Mouse (Mus musculus) G1E (cell line): Measurements from ENCODE around the gene Coro1b. TPM values are rescaled to one million over a fixed set of nuclear protein-coding genes. Genes with fewer than 3 reads are reported as not detected.

Experiments
- ATAC-seq: 2 replicates; pipeline ENCODE4 v1.8.0; 2016; ENCODE audit warnings: mild to moderate bottlenecking; ENCODE audit not compliant: insufficient number of reproducible peaks, poor library complexity, low FRiP score, severe bottlenecking; ENCODE audit errors: extremely low read depth
- DNase-seq: peaks from one replicate; pipeline ENCODE4 v3.0.0; 2012; ENCODE audit warnings: low spot score
- H3K27me3 ChIP-seq: 2 replicates; pipeline ENCODE4 v1.6.1; 2012; ENCODE audit warnings: mild to moderate bottlenecking, low read length, inconsistent platforms; ENCODE audit not compliant: insufficient read depth
- H3K36me3 ChIP-seq: replicated peaks from 2 replicates; pipeline ENCODE3; 2012; ENCODE audit warnings: mild to moderate bottlenecking, inconsistent platforms
- H3K4me1 ChIP-seq: 2 replicates; pipeline ENCODE4 v1.6.1; 2012; ENCODE audit warnings: low read depth, low read length, inconsistent platforms, mixed read lengths; ENCODE audit not compliant: insufficient read depth
- H3K4me3 ChIP-seq: 2 replicates; pipeline ENCODE4 v1.5.1; 2012; ENCODE audit warnings: low read depth, mild to moderate bottlenecking, inconsistent platforms, low read length, moderate library complexity, mixed read lengths
- H3K9me3 ChIP-seq: replicated peaks from 2 replicates; pipeline ENCODE4 v1.6.1; 2012; ENCODE audit warnings: inconsistent platforms
- CTCF ChIP-seq: IDR thresholded peaks from 2 replicates; pipeline ENCODE4 v1.5.1; 2012; ENCODE audit warnings: low read depth, low read length, inconsistent platforms, mixed read lengths
- GATA1 ChIP-seq: IDR thresholded peaks from 2 replicates; pipeline ENCODE4 v1.6.1; 2012; ENCODE audit warnings: borderline replicate concordance, low read length, inconsistent platforms, mixed read lengths
- GATA2 ChIP-seq: IDR thresholded peaks from 2 replicates; pipeline ENCODE4 v1.6.1; 2012; ENCODE audit warnings: low read depth, low read length, inconsistent platforms, borderline replicate concordance
- POLR2AphosphoS5 ChIP-seq: IDR thresholded peaks from 2 replicates; pipeline ENCODE4 v1.6.1; 2012; ENCODE audit warnings: low read depth, low read length, inconsistent platforms; ENCODE audit not compliant: insufficient replicate concordance
- TAL1 ChIP-seq: conservative IDR thresholded peaks from 2 replicates; pipeline ENCODE4 v1.6.1; 2012; ENCODE audit warnings: low read depth, low read length, inconsistent platforms, mixed read lengths
- polyA plus RNA-seq: library from polyadenylated mRNA; stranded (reverse); fragments of >175 nt; gene quantifications from 2 replicates; pipeline ENCODE4 v1.2.3, GENCODE M21; 2012
- total RNA-seq, 2 experiments: library from RNA; stranded (forward) in 1 of 2; stranded (reverse) in 1 of 2; fragments of 200-1000 nt in 1 of 2; fragments of >200 nt in 1 of 2; fragmentation: Nextera tagmentation in 1 of 2; gene quantifications; 2 replicates each; pipeline ENCODE4 v1.2.3; 2014 to 2017

Coro1b gene
- total and polyA plus RNA-seq, 3 experiments = 134 to 325 (median 157) TPM

DNA sequence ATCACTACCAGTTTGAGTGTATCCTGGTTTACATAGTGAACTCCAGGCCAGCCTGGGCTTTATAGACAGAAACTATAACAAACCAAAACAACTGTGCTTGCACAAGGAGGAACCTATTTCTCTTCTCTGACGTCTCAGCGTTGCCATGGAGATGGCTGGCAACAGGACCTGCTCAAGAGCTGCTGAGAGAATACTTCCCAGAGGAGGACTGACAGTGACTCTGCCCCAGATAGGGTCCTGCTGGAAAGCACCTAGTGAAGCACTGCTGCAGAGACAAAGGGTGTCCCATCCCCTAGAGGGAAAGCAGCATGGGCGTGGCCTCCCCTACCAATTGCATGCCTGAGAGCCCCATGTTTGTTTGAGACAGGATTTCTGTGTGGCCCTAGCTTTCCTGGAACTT lies 33.5 kb downstream of the Coro1b start:
- ATAC-seq (no peak), DNase-seq (no peak)
- Histone ChIP-seq H3K9me3 (no peaks in the 10 kb centered on the region), H3K36me3 (peaks cover 53% of the 10 kb centered on the region), H3K27me3 (peaks cover 17% of the 10 kb centered on the region), H3K4me1 (peaks cover 26% of the 10 kb centered on the region), H3K4me3 (no peak overlapping the region)
- TF ChIP-seq CTCF = no peak
- TF ChIP-seq TAL1 = no peak
- no peak for TF ChIP-seq GATA1
- TF ChIP-seq POLR2AphosphoS5 = no peak
- TF ChIP-seq GATA2 = no peak

DNA sequence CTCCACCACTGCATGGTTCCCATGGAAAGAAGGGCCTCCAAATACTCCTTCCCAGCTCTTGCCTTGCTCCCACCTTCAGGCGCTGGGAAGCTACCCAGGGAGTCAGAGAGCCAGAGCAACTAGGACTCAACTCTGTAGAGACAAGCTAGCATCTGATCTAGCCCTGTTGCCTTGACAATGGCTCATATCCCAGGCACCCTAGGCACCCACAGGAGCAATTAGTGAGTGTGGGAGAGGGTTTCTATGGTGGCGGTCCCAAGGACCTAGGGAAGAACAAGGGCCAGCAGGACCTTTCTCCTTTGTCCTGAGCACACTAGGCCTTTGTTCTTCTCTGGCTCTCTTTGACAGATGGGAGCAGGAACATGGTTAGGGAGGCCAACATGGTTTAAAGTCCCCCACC lies 35.3 kb downstream of the Coro1b start:
- no peak for TF ChIP-seq TAL1
- no peak for TF ChIP-seq GATA2
- no peak for TF ChIP-seq CTCF
- TF ChIP-seq GATA1 = no peak
- no peak for TF ChIP-seq POLR2AphosphoS5
- no peak overlapping the region for H3K4me3 ChIP-seq
- ATAC-seq = no peak
- H3K27me3 ChIP-seq = peaks cover 10% of the 10 kb centered on the region
- peaks cover 33% of the 10 kb centered on the region for H3K4me1 ChIP-seq
- no peaks in the 10 kb centered on the region for H3K9me3 ChIP-seq
- DNase-seq = no peak
- peaks cover 70% of the 10 kb centered on the region for H3K36me3 ChIP-seq

DNA sequence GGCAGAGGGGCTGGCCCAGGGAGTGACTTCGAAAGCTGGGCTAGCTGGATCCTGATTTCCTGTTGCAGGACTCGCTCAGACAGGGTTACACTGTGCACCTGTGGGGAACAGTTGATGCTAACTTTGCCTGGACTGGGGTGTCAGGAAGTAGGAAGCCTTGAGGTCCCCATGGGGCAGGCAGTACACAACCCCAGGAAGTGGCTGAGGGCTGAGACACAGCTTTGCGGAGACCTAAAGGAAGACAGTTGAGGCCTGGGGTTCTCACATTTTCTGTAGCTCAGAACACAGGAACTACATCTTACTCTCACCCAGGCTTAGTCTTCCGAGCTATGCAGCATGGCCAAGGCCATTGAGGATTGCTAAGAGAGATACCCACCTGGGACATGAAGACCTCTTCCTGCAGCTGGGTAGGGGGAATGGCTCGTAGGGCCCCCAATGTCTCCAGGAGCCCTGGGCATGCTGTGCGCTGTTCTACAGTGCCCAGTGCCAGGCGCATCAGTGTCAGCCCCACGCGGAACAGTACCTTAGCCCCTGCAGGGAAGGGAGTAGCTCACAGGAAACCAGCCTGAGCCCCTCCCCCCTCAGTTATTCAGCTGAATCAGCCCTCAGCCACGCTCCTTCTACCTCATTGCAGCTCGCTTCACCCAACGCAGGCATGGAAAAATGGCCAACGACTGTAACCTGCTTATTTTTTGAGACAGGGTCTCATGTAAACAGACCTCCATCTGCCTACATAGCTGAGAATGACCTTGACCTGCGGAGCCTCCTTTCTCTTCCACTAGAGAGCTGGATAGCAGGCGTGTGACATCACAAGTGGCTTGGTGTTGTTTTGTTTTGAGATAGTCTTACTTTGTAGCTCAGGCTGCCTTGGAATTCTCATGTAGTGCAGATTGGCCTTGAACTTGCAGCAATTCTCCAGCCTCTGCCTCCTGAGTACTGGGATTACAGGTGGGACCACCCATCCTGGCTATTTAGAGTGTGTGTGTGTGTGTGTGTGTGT lies 36.9 kb downstream of the Coro1b start:
- peaks cover 81% of the 10 kb centered on the region for H3K36me3 ChIP-seq
- H3K27me3 ChIP-seq = peaks cover 4% of the 10 kb centered on the region
- TF ChIP-seq TAL1 = no peak
- no peak for TF ChIP-seq GATA2
- TF ChIP-seq CTCF = no peak
- no peak for TF ChIP-seq GATA1
- TF ChIP-seq POLR2AphosphoS5 = no peak
- H3K4me1 ChIP-seq = peaks cover 43% of the 10 kb centered on the region
- H3K9me3 ChIP-seq = no peaks in the 10 kb centered on the region
- no peak for ATAC-seq
- DNase-seq = no peak
- no peak overlapping the region for H3K4me3 ChIP-seq

DNA sequence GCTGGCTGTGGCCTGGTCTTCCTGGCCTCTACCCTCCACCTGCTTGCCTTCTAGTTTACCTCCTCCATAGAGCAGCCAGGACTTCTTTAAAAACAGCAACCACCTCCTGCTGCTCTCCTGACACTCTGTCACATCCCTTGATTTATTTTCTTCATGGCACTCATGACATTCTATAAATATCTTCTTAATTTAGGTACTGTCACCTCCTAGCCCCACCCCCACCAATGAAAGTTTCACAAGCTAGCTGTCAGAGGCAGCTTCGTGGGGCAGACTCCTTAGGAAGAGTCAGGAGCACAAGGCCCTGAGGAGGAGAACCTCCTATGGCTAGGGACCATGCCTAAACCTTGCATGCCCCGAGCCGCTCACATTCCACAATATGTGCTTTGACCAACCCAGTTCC lies 38.9 kb downstream of the Coro1b start:
- no peaks in the 10 kb centered on the region for H3K9me3 ChIP-seq
- DNase-seq = no peak
- peaks cover 52% of the 10 kb centered on the region for H3K4me1 ChIP-seq
- H3K36me3 ChIP-seq = peaks cover 72% of the 10 kb centered on the region
- H3K27me3 ChIP-seq = no peaks in the 10 kb centered on the region; the same call in 1 of the 2 replicates
- no peak overlapping the region for H3K4me3 ChIP-seq
- no peak for ATAC-seq
- TF ChIP-seq TAL1 (no peak), POLR2AphosphoS5 (no peak), GATA2 (no peak), CTCF (no peak), GATA1 (no peak)

DNA sequence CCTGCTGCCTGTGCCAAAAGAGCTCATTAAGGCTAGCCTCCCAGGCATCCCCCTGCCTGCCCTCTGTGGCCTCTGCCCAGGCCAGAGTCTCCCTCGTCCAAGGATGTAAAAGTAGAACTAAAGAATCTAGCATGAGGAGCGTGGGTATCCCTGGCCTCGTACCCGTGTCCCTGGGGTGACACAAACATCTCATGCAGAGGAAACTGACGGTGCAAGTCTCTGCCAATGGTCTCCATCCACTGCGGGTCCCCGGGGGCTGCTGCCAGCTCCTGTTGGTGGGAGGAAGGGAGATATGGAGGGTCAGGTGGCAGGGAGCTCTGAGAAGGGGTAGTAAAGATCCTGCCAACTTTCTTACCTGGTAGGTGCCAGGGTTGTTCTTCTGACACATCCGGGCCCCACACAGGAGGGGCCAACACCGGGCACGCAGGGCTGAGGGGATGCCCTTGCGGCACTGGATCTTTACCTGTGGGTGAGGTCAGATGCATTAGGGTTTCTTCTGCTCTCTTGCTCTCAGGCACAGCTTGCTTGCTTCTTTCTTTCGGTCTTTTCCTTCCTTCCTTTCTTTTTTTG lies 40.7 kb downstream of the Coro1b start:
- Histone ChIP-seq H3K4me1 (peaks cover 65% of the 10 kb centered on the region), H3K36me3 (peaks cover 70% of the 10 kb centered on the region), H3K9me3 (no peaks in the 10 kb centered on the region), H3K4me3 (no peak overlapping the region), H3K27me3 (no peaks in the 10 kb centered on the region; the same call in 1 of the 2 replicates)
- ATAC-seq (no peak), DNase-seq (no peak)
- TF ChIP-seq GATA2 = no peak
- TF ChIP-seq GATA1 = no peak
- TF ChIP-seq POLR2AphosphoS5 = no peak
- no peak for TF ChIP-seq TAL1
- TF ChIP-seq CTCF = no peak

DNA sequence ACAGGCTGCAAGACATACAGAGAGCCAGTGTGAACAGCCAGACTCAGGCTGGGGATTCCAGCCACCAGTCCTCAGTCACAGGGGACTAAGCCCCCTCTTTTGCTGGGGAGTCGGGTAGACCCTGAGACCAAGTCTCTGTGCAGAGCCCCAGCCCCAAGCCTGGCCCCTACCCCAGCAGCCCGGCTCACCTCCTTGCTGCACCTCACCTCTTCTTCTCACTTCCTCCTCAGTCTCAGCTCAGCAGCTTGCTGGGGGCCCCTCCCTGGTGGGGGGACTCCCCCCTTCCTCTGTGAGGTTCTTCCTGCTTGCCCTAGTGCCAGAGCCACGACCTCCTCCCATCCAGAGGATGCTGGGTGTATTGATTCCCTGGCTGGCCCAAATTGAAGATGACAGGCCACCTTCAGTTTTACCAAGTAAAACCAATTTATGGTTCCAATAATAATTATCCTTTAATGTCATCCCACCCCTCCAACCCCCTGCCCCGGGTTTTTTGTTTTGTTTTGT lies 42.5 kb downstream of the Coro1b start, which contains the start of gene Tbc1d10c:
Gene Tbc1d10c (minus strand): TSS at position 454 of the 504 bp plus-strand sequence.
- H3K4me3 ChIP-seq = peak within 1 kb of the TSS; percentile 78
- DNase-seq = peak; percentile 84
- no peak for TF ChIP-seq GATA1
- TF ChIP-seq GATA2 = no peak
- TF ChIP-seq CTCF = no peak
- no peak for TF ChIP-seq TAL1
- no peak for TF ChIP-seq POLR2AphosphoS5
- H3K9me3 ChIP-seq = no peaks in the 10 kb centered on the region
- peaks cover 70% of the 10 kb centered on the region for H3K36me3 ChIP-seq
- peaks cover 67% of the 10 kb centered on the region for H3K4me1 ChIP-seq
- H3K27me3 ChIP-seq = no peaks in the 10 kb centered on the region; the same call in 1 of the 2 replicates
- ATAC-seq = peak; percentile 54
